Mouse (Mus musculus): ENCODE data around the gene Nhlrc4. TPM values are rescaled to one million over a fixed set of nuclear protein-coding genes. Genes with fewer than 3 reads are reported as not detected.
A peak's percentile ranks its signal among the peaks of the same experiment; 100 is the strongest.

The Nhlrc4 gene
- total and polyA plus RNA-seq, 2 experiments from 2014 or later = 0.35 to 0.60 TPM

- TF ChIP-seq CTCF (IDR thresholded peaks at IDR 0.05) = no peak
- 74% methylated on average over 3 of the region's 3 CpGs for WGBS
- Histone ChIP-seq H3K4me1 (ENCODE audit: insufficient read depth, low read length) (no peaks in the 10 kb centered on the region), H3K27ac (ENCODE audit: low read depth, low read length) (no peak overlapping the region), H3K9me3 (ENCODE audit: low read length) (no peaks in the 10 kb centered on the region), H3K9ac (replicated peaks; ENCODE audit: low read length, poor library complexity, severe bottlenecking) (no peak overlapping the region), H3K4me2 (ENCODE audit: low read depth, low read length, poor library complexity, severe bottlenecking) (no peak overlapping the region), H3K27me3 (ENCODE audit: insufficient read depth, low read length) (peaks cover 28% of the 10 kb centered on the region), H3K36me3 (ENCODE audit: insufficient read depth, low read length) (peaks cover 16% of the 10 kb centered on the region), H3K4me3 (ENCODE audit: low read depth, low read length) (no peak overlapping the region)
- ATAC-seq (ENCODE audit: low FRiP score) = no peak
- no peak for DNase-seq (ENCODE audit: low spot score)
These were observed 11.0 kb upstream of the Nhlrc4 start for GRCm38 (mm10) chr17:25955736-25956135.

- Histone ChIP-seq H3K4me2 (ENCODE audit: low read depth, low read length, poor library complexity, severe bottlenecking) (no peak overlapping the region), H3K9ac (replicated peaks; ENCODE audit: low read length, poor library complexity, severe bottlenecking) (no peak overlapping the region), H3K27me3 (ENCODE audit: insufficient read depth, low read length) (peaks cover 37% of the 10 kb centered on the region), H3K4me1 (ENCODE audit: insufficient read depth, low read length) (no peaks in the 10 kb centered on the region), H3K27ac (ENCODE audit: low read depth, low read length) (no peak overlapping the region), H3K9me3 (ENCODE audit: low read length) (no peaks in the 10 kb centered on the region), H3K4me3 (ENCODE audit: low read depth, low read length) (no peak overlapping the region), H3K36me3 (ENCODE audit: insufficient read depth, low read length) (peaks cover 8% of the 10 kb centered on the region; the same call in 1 of the 2 replicates)
- DNase-seq (ENCODE audit: low spot score) (no peak), ATAC-seq (ENCODE audit: low FRiP score) (no peak)
- no peak for TF ChIP-seq CTCF (IDR thresholded peaks at IDR 0.05)
- 100% methylated on average over 1 of the region's 2 CpGs for WGBS
These were observed 9.9 kb upstream of the Nhlrc4 start for GRCm38 (mm10) chr17:25954671-25955070.

- no peak overlapping the region for H3K4me2 ChIP-seq (ENCODE audit: low read depth, low read length, poor library complexity, severe bottlenecking)
- no peaks in the 10 kb centered on the region for H3K9me3 ChIP-seq (ENCODE audit: low read length)
- H3K36me3 ChIP-seq (ENCODE audit: insufficient read depth, low read length) = 0 out of 2 replicates have a peak, but pooled peaks cover 4% of the 10 kb centered on the region
- H3K27me3 ChIP-seq (ENCODE audit: insufficient read depth, low read length) = peaks cover 37% of the 10 kb centered on the region
- ATAC-seq (ENCODE audit: low FRiP score) (no peak), DNase-seq (ENCODE audit: low spot score) (peak; percentile 30)
- TF ChIP-seq CTCF (IDR thresholded peaks at IDR 0.05) = no peak
- no peak overlapping the region for H3K4me3 ChIP-seq (ENCODE audit: low read depth, low read length)
- WGBS = 82% methylated on average over 5 of the region's 5 CpGs
- no peaks in the 10 kb centered on the region for H3K4me1 ChIP-seq (ENCODE audit: insufficient read depth, low read length)
- H3K27ac ChIP-seq (ENCODE audit: low read depth, low read length) = no peak overlapping the region
- H3K9ac ChIP-seq (replicated peaks; ENCODE audit: low read length, poor library complexity, severe bottlenecking) = no peak overlapping the region
These were observed 8.4 kb upstream of the Nhlrc4 start for GRCm38 (mm10) chr17:25953161-25953560.

- WGBS = 2% methylated on average over 58 of the region's 58 CpGs
- H3K9ac ChIP-seq (replicated peaks; ENCODE audit: low read length, poor library complexity, severe bottlenecking) = no peak within 1 kb of the TSS
These were observed 7.3 kb upstream of the Nhlrc4 start, which contains the start of gene A930017K11Rik for GRCm38 (mm10) chr17:25951803-25952623. A930017K11Rik (minus strand) TSS chr17:25952565.

GRCm38 (mm10) chr17:25951225-25951802, 6.6 kb upstream of the Nhlrc4 start:
- H3K36me3 ChIP-seq (ENCODE audit: insufficient read depth, low read length) = no peaks in the 10 kb centered on the region
- H3K9ac ChIP-seq (replicated peaks; ENCODE audit: low read length, poor library complexity, severe bottlenecking) = no peak overlapping the region
- under 1% methylated on average over 33 of the region's 33 CpGs for WGBS
- H3K4me1 ChIP-seq (ENCODE audit: insufficient read depth, low read length) = no peaks in the 10 kb centered on the region
- ATAC-seq (ENCODE audit: low FRiP score) (0 out of 2 replicates have a peak, but pooled peaks have one; percentile 25), DNase-seq (ENCODE audit: low spot score) (no peak)
- peak overlapping the region; percentile 36 for H3K4me3 ChIP-seq (ENCODE audit: low read depth, low read length)
- H3K27ac ChIP-seq (ENCODE audit: low read depth, low read length) = no peak overlapping the region
- TF ChIP-seq CTCF (IDR thresholded peaks at IDR 0.05) = no peak
- H3K27me3 ChIP-seq (ENCODE audit: insufficient read depth, low read length) = peaks cover 37% of the 10 kb centered on the region
- H3K4me2 ChIP-seq (ENCODE audit: low read depth, low read length, poor library complexity, severe bottlenecking) = peak overlapping the region; percentile 57
- no peaks in the 10 kb centered on the region for H3K9me3 ChIP-seq (ENCODE audit: low read length)

More at GRCm38 (mm10) chr17:25951803-25952623, 7.3 kb upstream of the Nhlrc4 start, which contains the start of gene A930017K11Rik:
- no peaks in the 10 kb centered on the region for H3K36me3 ChIP-seq (ENCODE audit: insufficient read depth, low read length)
- peaks cover 37% of the 10 kb centered on the region for H3K27me3 ChIP-seq (ENCODE audit: insufficient read depth, low read length)
- DNase-seq (ENCODE audit: low spot score) = no peak
- peak within 1 kb of the TSS; percentile 36 for H3K4me3 ChIP-seq (ENCODE audit: low read depth, low read length)
- H3K4me2 ChIP-seq (ENCODE audit: low read depth, low read length, poor library complexity, severe bottlenecking) = peak within 1 kb of the TSS; percentile 57
- H3K9me3 ChIP-seq (ENCODE audit: low read length) = no peaks in the 10 kb centered on the region
- no peak for ATAC-seq (ENCODE audit: low FRiP score)
- H3K27ac ChIP-seq (ENCODE audit: low read depth, low read length) = no peak within 1 kb of the TSS
- H3K4me1 ChIP-seq (ENCODE audit: insufficient read depth, low read length) = no peaks in the 10 kb centered on the region
- no peak for TF ChIP-seq CTCF (IDR thresholded peaks at IDR 0.05)

- DNase-seq (ENCODE audit: low spot score) (no peak), ATAC-seq (ENCODE audit: low FRiP score) (no peak)
- TF ChIP-seq CTCF (IDR thresholded peaks at IDR 0.05) = no peak
- Histone ChIP-seq H3K36me3 (ENCODE audit: insufficient read depth, low read length) (no peaks in the 10 kb centered on the region), H3K9ac (replicated peaks; ENCODE audit: low read length, poor library complexity, severe bottlenecking) (no peak overlapping the region), H3K27ac (ENCODE audit: low read depth, low read length) (no peak overlapping the region), H3K4me2 (ENCODE audit: low read depth, low read length, poor library complexity, severe bottlenecking) (no peak overlapping the region), H3K27me3 (ENCODE audit: insufficient read depth, low read length) (peaks cover 37% of the 10 kb centered on the region), H3K9me3 (ENCODE audit: low read length) (no peaks in the 10 kb centered on the region), H3K4me3 (ENCODE audit: low read depth, low read length) (no peak overlapping the region), H3K4me1 (ENCODE audit: insufficient read depth, low read length) (no peaks in the 10 kb centered on the region)
- WGBS = no CpG with 5 or more reads among the region's 3 CpGs
These were observed 5.9 kb upstream of the Nhlrc4 start for GRCm38 (mm10) chr17:25950706-25951105.

All from midbrain, postnatal 0 days (tissue).